24 mouse cellular contexts compared by ENCODE assay signal in the genomic region with DNA sequence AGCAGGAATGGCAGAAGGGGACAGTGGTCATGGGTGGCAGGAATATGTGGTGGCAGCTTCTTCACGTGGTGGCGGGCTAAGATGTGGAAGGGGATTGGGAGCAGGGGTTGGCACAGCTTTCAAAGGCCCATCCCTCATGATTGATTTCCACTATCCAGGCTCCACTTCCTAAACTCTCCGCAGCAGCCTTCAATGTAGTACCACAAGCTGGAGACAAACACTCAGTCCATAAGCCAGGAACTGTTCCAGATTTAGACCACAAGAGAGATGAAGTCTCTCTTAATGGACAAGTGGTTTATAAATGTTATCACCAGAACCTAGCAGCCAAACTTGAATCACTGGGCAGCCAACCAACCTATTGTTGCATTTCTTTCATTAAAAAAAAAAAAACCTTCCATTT. TPM values are rescaled to one million over a fixed set of nuclear protein-coding genes. Genes with fewer than 3 reads are reported as not detected.
DNase-seq lines count a peak whose midpoint lies in the region; ATAC-seq and TF ChIP-seq lines count a peak whose summit lies in the region.
"Had no signal": no experiment of that assay in that cellular context is flagged by ENCODE, and none has a peak within 500 bp of the region (broad histone marks: within the 10 kb centered on the region; RNA-seq: fewer than 3 reads in every experiment).

No protein-coding gene starts in this region.

- no peak for ATAC-seq in lung, embryonic 14.5 days (ENCODE audit: insufficient read depth)
- no peak for ATAC-seq in midbrain, embryonic 11.5 days (ENCODE audit: low FRiP score)
- no peak for ATAC-seq in midbrain, embryonic 14.5 days (ENCODE audit: low FRiP score, low TSS enrichment)
- no peak for ATAC-seq in forebrain, embryonic 15.5 days (replicated peaks)
- ATAC-seq: forebrain, embryonic 14.5 days had no signal

- H3K27ac ChIP-seq in lung, embryonic 14.5 days (ENCODE audit: low read depth), result no peak overlapping the region
- no peak overlapping the region for H3K27ac ChIP-seq in midbrain, embryonic 11.5 days (ENCODE audit: low read depth, low read length)
- H3K27ac ChIP-seq in midbrain, embryonic 14.5 days (replicated peaks; ENCODE audit: low read depth, low read length), result no peak overlapping the region
- no peak overlapping the region for H3K27ac ChIP-seq in forebrain, embryonic 15.5 days (replicated peaks)
- H3K27ac ChIP-seq: embryonic facial prominence, embryonic 13.5 days; embryonic facial prominence, embryonic 15.5 days; forebrain, embryonic 10.5 days; forebrain, embryonic 12.5 days had no signal

- no peaks in the 10 kb centered on the region for H3K36me3 ChIP-seq in lung, embryonic 14.5 days (ENCODE audit: insufficient read depth)
- H3K36me3 ChIP-seq in midbrain, embryonic 11.5 days (ENCODE audit: control insufficient read depth, insufficient read depth, low read length), result no peaks in the 10 kb centered on the region
- H3K36me3 ChIP-seq in midbrain, embryonic 14.5 days (ENCODE audit: control insufficient read depth, insufficient read depth, low read length), result no peaks in the 10 kb centered on the region
- H3K36me3 ChIP-seq in forebrain, embryonic 15.5 days, result no peaks in the 10 kb centered on the region
- H3K36me3 ChIP-seq: embryonic facial prominence, embryonic 13.5 days; embryonic facial prominence, embryonic 15.5 days; forebrain, embryonic 10.5 days; forebrain, embryonic 12.5 days had no signal

- H3K4me3 ChIP-seq in lung, embryonic 14.5 days (ENCODE audit: low read depth, low read length), result no peak overlapping the region
- H3K4me3 ChIP-seq in midbrain, embryonic 11.5 days (ENCODE audit: low read depth, low read length), result no peak overlapping the region
- no peak overlapping the region for H3K4me3 ChIP-seq in midbrain, embryonic 14.5 days (replicated peaks; ENCODE audit: low read depth, low read length)
- H3K4me3 ChIP-seq in forebrain, embryonic 15.5 days, result no peak overlapping the region
- H3K4me3 ChIP-seq: embryonic facial prominence, embryonic 13.5 days; embryonic facial prominence, embryonic 15.5 days; erythroblast, embryonic 14.5 days; forebrain, embryonic 10.5 days; forebrain, embryonic 12.5 days had no signal

- peak; percentile 9 for DNase-seq in lung, embryonic 14.5 days
- DNase-seq in lung, adult 18-20 months, result no peak
- DNase-seq in midbrain, embryonic 11.5 days (ENCODE audit: low spot score, missing footprints), result peak; percentile 12
- no peak for DNase-seq in midbrain, embryonic 14.5 days
- peak; percentile 17 for DNase-seq in lung, postnatal 14 days
- DNase-seq in lung, postnatal 36 days, result peak; percentile 48
- DNase-seq in urinary bladder, postnatal 10 days (ENCODE audit: low spot score), result no peak
- DNase-seq: adrenal gland, adult 2 months; adrenal gland, postnatal 10 days; adrenal gland, postnatal 25 days; cerebellum, adult 11 months; cerebellum, adult 18-20 months; cerebellum, adult 8-10 months; cerebellum, adult 9-11 months; cerebellum, postnatal 14 days; cerebellum, postnatal 36 days; embryo, embryonic 11 days had no signal

- 58% methylated on average over 3 of the region's 3 CpGs for WGBS in lung, embryonic 14.5 days
- WGBS in midbrain, embryonic 11.5 days, result 93% methylated on average over 3 of the region's 3 CpGs
- 91% methylated on average over 3 of the region's 3 CpGs for WGBS in midbrain, embryonic 14.5 days
- WGBS in forebrain, embryonic 15.5 days, result 89% methylated on average over 3 of the region's 3 CpGs

- H3K9ac ChIP-seq in lung, embryonic 14.5 days, result no peak overlapping the region
- no peak overlapping the region for H3K9ac ChIP-seq in midbrain, embryonic 11.5 days (ENCODE audit: low read length)
- H3K9ac ChIP-seq in midbrain, embryonic 14.5 days (replicated peaks; ENCODE audit: low read length), result no peak overlapping the region
- H3K9ac ChIP-seq in forebrain, embryonic 15.5 days (replicated peaks), result no peak overlapping the region
- H3K9ac ChIP-seq: embryonic facial prominence, embryonic 13.5 days; embryonic facial prominence, embryonic 15.5 days; forebrain, embryonic 12.5 days had no signal

- no peaks in the 10 kb centered on the region for H3K9me3 ChIP-seq in lung, embryonic 14.5 days (ENCODE audit: low read depth, low read length)
- H3K9me3 ChIP-seq in midbrain, embryonic 11.5 days (ENCODE audit: control insufficient read depth, low read length), result no peaks in the 10 kb centered on the region
- H3K9me3 ChIP-seq in midbrain, embryonic 14.5 days (ENCODE audit: control insufficient read depth, low read length), result no peaks in the 10 kb centered on the region
- H3K9me3 ChIP-seq in forebrain, embryonic 15.5 days, result no peaks in the 10 kb centered on the region
- H3K9me3 ChIP-seq: embryonic facial prominence, embryonic 13.5 days; embryonic facial prominence, embryonic 15.5 days; forebrain, embryonic 10.5 days; forebrain, embryonic 12.5 days had no signal

- no peaks in the 10 kb centered on the region; the same call in 1 of the 2 replicates for H3K4me1 ChIP-seq in lung, embryonic 14.5 days (ENCODE audit: insufficient read depth)
- no peaks in the 10 kb centered on the region for H3K4me1 ChIP-seq in midbrain, embryonic 11.5 days (ENCODE audit: control insufficient read depth, insufficient read depth, low read length)
- H3K4me1 ChIP-seq in midbrain, embryonic 14.5 days (ENCODE audit: control insufficient read depth, insufficient read depth, low read length), result no peaks in the 10 kb centered on the region
- H3K4me1 ChIP-seq in forebrain, embryonic 15.5 days, result no peaks in the 10 kb centered on the region
- H3K4me1 ChIP-seq: embryonic facial prominence, embryonic 13.5 days; embryonic facial prominence, embryonic 15.5 days; forebrain, embryonic 10.5 days; forebrain, embryonic 12.5 days had no signal

- no peak overlapping the region for H3K4me2 ChIP-seq in lung, embryonic 14.5 days
- no peak overlapping the region for H3K4me2 ChIP-seq in midbrain, embryonic 11.5 days
- H3K4me2 ChIP-seq in midbrain, embryonic 14.5 days (ENCODE audit: low read length), result no peak overlapping the region
- H3K4me2 ChIP-seq in forebrain, embryonic 15.5 days (replicated peaks), result no peak overlapping the region
- H3K4me2 ChIP-seq: embryonic facial prominence, embryonic 13.5 days; embryonic facial prominence, embryonic 15.5 days; forebrain, embryonic 12.5 days had no signal

- no peaks in the 10 kb centered on the region for H3K27me3 ChIP-seq in lung, embryonic 14.5 days (ENCODE audit: insufficient read depth, low read length)
- no peaks in the 10 kb centered on the region for H3K27me3 ChIP-seq in midbrain, embryonic 11.5 days (ENCODE audit: control insufficient read depth, insufficient read depth, low read length)
- H3K27me3 ChIP-seq in midbrain, embryonic 14.5 days (ENCODE audit: control insufficient read depth, insufficient read depth, low read length), result no peaks in the 10 kb centered on the region
- H3K27me3 ChIP-seq in forebrain, embryonic 15.5 days, result no peaks in the 10 kb centered on the region
- H3K27me3 ChIP-seq: embryonic facial prominence, embryonic 13.5 days; embryonic facial prominence, embryonic 15.5 days; forebrain, embryonic 12.5 days had no signal

- no peak for TF ChIP-seq CTCF in lung, embryonic 14.5 days (IDR thresholded peaks at IDR 0.05; ENCODE audit: low read depth)

RNA-seq across cellular contexts. Expression of a gene that starts 57.1 kb away (rescaled TPM):
- polyA plus RNA-seq in lung, embryonic 14.5 days (2014; fragmentation: Nextera tagmentation; extraction: Ambion mirVana), result 213 and 219 TPM in 2 replicates
- 243 and 247 TPM in 2 replicates for polyA plus RNA-seq in midbrain, embryonic 11.5 days (2014; fragmentation: Nextera tagmentation; extraction: Ambion mirVana)
- 142 and 173 TPM in 2 replicates for polyA plus RNA-seq in midbrain, embryonic 14.5 days (2014; fragmentation: Nextera tagmentation; extraction: Ambion mirVana)
- 166 and 170 TPM in 2 replicates for polyA plus RNA-seq in forebrain, embryonic 15.5 days (2015; fragmentation: Nextera tagmentation; extraction: Ambion mirVana)

Comparison
In these comparisons a context has a peak if more than half of its experiments do, and no peak if none do; other contexts are left out.
1. DNase-seq: peak in lung, embryonic 14.5 days (single experiment), midbrain, embryonic 11.5 days (single experiment), lung, postnatal 14 days (single experiment) and lung, postnatal 36 days (single experiment); none in lung, adult 18-20 months (0 of 2), midbrain, embryonic 14.5 days (single experiment) and urinary bladder, postnatal 10 days (single experiment).